Mouse (Mus musculus) hindbrain, embryonic 13.5 days (tissue): ENCODE data around the gene Ckap2. TPM values are rescaled to one million over a fixed set of nuclear protein-coding genes. Genes with fewer than 3 reads are reported as not detected.

ENCODE experiments used
- ATAC-seq: fragments of 200-750 bp; cut with Nextera tagmentation; 2 replicates; pipeline ENCODE4 v1.8.0; 2017; ENCODE audit warnings: moderate TSS enrichment; ENCODE audit not compliant: low FRiP score
- H3K27ac ChIP-seq: fragments of 300-500 bp; sonication (generic); 2 replicates; pipeline ENCODE4 v1.5.1; 2015; ENCODE audit warnings: inconsistent platforms, mild to moderate bottlenecking, moderate library complexity
- H3K27me3 ChIP-seq: fragments of 300-500 bp; sonication (generic); 2 replicates; pipeline ENCODE4 v1.6.1; 2015; ENCODE audit warnings: mild to moderate bottlenecking, inconsistent platforms
- H3K36me3 ChIP-seq: fragments of 300-500 bp; sonication (generic); 2 replicates; pipeline ENCODE4 v1.6.1; 2015; ENCODE audit warnings: mild to moderate bottlenecking, inconsistent platforms
- H3K4me1 ChIP-seq: fragments of 300-500 bp; sonication (generic); replicated peaks from 2 replicates; pipeline ENCODE4 v1.6.1; 2015; ENCODE audit warnings: inconsistent platforms
- H3K4me2 ChIP-seq: fragments of 300-500 bp; sonication (generic); 2 replicates; pipeline ENCODE4 v1.6.1; 2015; ENCODE audit warnings: inconsistent platforms, mild to moderate bottlenecking, moderate library complexity
- H3K4me3 ChIP-seq: fragments of 300-500 bp; sonication (generic); 2 replicates; pipeline ENCODE4 v1.5.1; 2015; ENCODE audit warnings: mild to moderate bottlenecking, inconsistent platforms
- H3K9ac ChIP-seq: fragments of 300-500 bp; sonication (generic); 2 replicates; pipeline ENCODE4 v1.6.1; 2015; ENCODE audit warnings: mild to moderate bottlenecking, inconsistent platforms
- H3K9me3 ChIP-seq: fragments of 300-500 bp; sonication (generic); 2 replicates; pipeline ENCODE4 v1.6.1; 2016; ENCODE audit warnings: inconsistent platforms
- WGBS: fragments of 180-500 bp; shearing (Covaris S2); methylation state at CpG from one replicate; pipeline ENCODE4 v1.1.7; 2015; 5-methylcytosine and 5-hydroxymethylcytosine counted together
- polyA plus RNA-seq: library from polyadenylated mRNA; unstranded; fragments of >200 nt; fragmentation: Nextera tagmentation; extraction: Ambion mirVana; gene quantifications from 2 replicates; pipeline ENCODE4 v1.2.1, GENCODE M21; 2015

Ckap2 gene
- polyA plus RNA-seq: 16.9 and 19.1 TPM in 2 replicates

DNA sequence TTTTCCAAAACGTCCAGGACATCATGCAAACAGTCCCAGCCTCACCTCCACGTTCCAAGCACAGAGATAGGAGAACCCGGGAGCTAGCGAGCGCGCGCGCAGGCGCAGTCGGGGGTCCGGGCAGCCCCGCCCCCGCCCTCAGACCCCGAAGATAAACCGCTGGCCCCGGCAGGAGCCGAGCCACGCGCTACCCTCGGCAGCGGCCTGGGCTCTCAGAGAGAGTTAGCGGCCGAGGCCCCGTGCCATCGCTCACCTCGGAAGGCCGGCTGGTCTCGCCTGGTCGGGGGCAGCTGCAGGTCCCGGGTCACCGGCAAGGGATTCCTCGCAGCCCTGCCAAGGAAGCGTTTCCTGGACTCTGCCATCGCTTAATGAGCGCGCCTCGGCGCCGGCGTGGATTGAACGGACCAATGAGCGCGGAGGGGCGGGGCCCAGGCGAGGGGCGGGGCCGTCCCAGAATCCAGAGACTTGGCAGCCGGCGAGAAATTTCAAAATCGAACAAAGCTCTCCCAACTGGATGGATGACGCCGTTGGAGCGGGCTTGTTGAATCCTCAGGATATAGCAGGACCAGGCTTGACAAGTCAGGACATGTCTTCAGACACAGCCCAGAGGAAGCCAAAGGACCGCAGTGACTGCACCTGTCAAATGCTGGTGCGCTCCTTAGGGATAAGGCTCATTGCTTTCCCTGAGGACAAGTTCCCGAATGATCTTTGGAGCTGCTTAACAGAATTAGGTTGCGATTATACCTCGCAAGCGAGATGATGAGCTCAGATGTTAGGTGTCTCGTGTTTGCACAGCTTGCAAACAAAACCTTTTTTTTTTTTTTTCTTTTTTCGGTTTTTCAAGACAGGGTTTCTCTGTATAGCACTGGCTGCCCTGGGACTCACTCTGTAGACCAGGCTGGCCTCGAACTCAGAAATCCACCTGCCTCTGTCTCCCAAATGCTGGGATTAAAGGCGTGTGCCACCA is at the start of gene Ckap2:
Ckap2 (minus strand) TSS at position 389 of the 967 bp plus-strand sequence.
- Histone ChIP-seq H3K9ac (peak within 1 kb of the TSS; percentile 75), H3K9me3 (no peaks in the 10 kb centered on the region), H3K4me3 (peak within 1 kb of the TSS; percentile 79), H3K36me3 (no peaks in the 10 kb centered on the region), H3K27ac (peak within 1 kb of the TSS; percentile 86), H3K27me3 (no peaks in the 10 kb centered on the region), H3K4me2 (peak within 1 kb of the TSS; percentile 73), H3K4me1 (peaks cover 11% of the 10 kb centered on the region)
- 2% methylated on average over 63 of the region's 63 CpGs for WGBS
- peak; percentile 98 for ATAC-seq

DNA sequence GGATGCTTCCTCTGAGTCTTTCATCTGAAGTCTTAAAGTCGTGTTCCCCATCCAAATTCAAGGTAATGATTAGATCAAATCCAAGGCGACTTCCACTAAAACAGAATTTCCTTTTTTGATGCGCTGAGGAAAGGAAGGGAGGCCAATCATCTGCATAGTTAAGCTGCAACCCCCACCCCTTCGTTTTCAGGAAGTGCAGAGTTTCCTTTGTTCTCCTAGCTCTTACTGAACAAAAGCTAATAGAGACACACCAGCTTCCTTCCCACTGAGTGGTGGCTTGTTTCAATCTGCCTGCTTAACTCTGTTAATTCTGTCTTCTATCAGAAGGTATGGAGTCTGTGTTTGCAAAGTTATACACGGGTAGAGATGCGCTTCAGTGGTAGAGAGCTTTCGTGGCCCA is 43.0 kb upstream of the Ckap2 start:
- WGBS: 40% methylated on average over 7 of the region's 7 CpGs
- Histone ChIP-seq H3K4me2 (0 out of 2 replicates have a peak overlapping the region, but pooled peaks have one; percentile 88), H3K4me1 (peaks cover 9% of the 10 kb centered on the region), H3K9ac (no peak overlapping the region), H3K36me3 (peaks cover 6% of the 10 kb centered on the region), H3K27me3 (peaks cover 24% of the 10 kb centered on the region), H3K27ac (no peak overlapping the region), H3K4me3 (no peak overlapping the region), H3K9me3 (no peaks in the 10 kb centered on the region)
- ATAC-seq: no peak

- peak within 1 kb of the TSS; percentile 88 for H3K4me2 ChIP-seq
- H3K27ac ChIP-seq: no peak within 1 kb of the TSS
- H3K27me3 ChIP-seq: peaks cover 24% of the 10 kb centered on the region
- H3K36me3 ChIP-seq: peaks cover 18% of the 10 kb centered on the region
- under 1% methylated on average over 39 of the region's 39 CpGs for whole genome bisulfite sequencing
- peak; percentile 78 for ATAC-seq
- no peaks in the 10 kb centered on the region for H3K9me3 ChIP-seq
- H3K4me1 ChIP-seq: peaks cover 9% of the 10 kb centered on the region
- H3K9ac ChIP-seq: peak within 1 kb of the TSS; percentile 72
- peak within 1 kb of the TSS; percentile 50 for H3K4me3 ChIP-seq
Observed at GRCm38 (mm10) chr8:22227061-22227877, 41.6 kb upstream of the Ckap2 start, which contains the start of gene Thsd1. Gene Thsd1, plus strand, starts transcription at chr8:22227313.

- H3K4me2 ChIP-seq: no peak overlapping the region
- H3K4me1 ChIP-seq: peaks cover 9% of the 10 kb centered on the region
- H3K27me3 ChIP-seq: peaks cover 24% of the 10 kb centered on the region
- ATAC-seq: no peak
- H3K4me3 ChIP-seq: no peak overlapping the region
- no peak overlapping the region for H3K9ac ChIP-seq
- H3K9me3 ChIP-seq: no peaks in the 10 kb centered on the region
- no peak overlapping the region for H3K27ac ChIP-seq
- 69% methylated on average over 8 of the region's 8 CpGs for WGBS
- H3K36me3 ChIP-seq: peaks cover 27% of the 10 kb centered on the region
Observed at GRCm38 (mm10) chr8:22226361-22226760, 40.7 kb upstream of the Ckap2 start.

GRCm38 (mm10) chr8:22214826-22215225 is 29.2 kb upstream of the Ckap2 start:
- Histone ChIP-seq H3K9me3 (no peaks in the 10 kb centered on the region), H3K9ac (no peak overlapping the region), H3K27ac (no peak overlapping the region), H3K4me1 (no peaks in the 10 kb centered on the region), H3K4me3 (no peak overlapping the region), H3K4me2 (no peak overlapping the region), H3K36me3 (peaks cover 78% of the 10 kb centered on the region), H3K27me3 (no peaks in the 10 kb centered on the region)
- WGBS: 98% methylated on average over 10 of the region's 10 CpGs
- no peak for ATAC-seq

DNA sequence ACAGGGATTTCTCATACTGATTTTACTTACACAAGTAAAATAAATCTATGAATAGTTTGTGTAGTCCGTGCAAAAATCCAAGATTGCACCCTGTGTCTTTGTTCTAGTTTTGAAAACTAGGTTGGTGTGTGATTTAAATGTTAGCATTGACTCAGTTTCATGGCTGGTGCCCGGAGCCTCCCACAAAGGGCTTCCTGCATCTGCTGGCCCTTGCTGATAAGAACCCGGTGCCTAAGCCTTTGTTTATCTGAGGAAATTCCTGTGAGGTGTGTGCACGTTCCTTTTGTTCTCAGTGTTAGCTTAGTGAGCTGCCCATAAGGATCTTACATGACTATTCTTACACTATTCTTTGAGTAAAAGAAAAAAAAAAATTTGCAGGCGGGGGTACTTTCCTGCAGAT is 23.4 kb upstream of the Ckap2 start:
- H3K9me3 ChIP-seq: no peaks in the 10 kb centered on the region

GRCm38 (mm10) chr8:22207535-22207934 is 21.9 kb upstream of the Ckap2 start:
- peaks cover 56% of the 10 kb centered on the region for H3K36me3 ChIP-seq
- WGBS: 84% methylated on average over 4 of the region's 4 CpGs
- no peak for ATAC-seq

More for the DNA sequence above, 23.4 kb upstream of the Ckap2 start:
- no peak overlapping the region for H3K27ac ChIP-seq
- no peaks in the 10 kb centered on the region for H3K27me3 ChIP-seq
- H3K9ac ChIP-seq: no peak overlapping the region
- no peaks in the 10 kb centered on the region for H3K4me1 ChIP-seq
- WGBS: 68% methylated on average over 5 of the region's 5 CpGs
- no peak overlapping the region for H3K4me3 ChIP-seq
- ATAC-seq: no peak
- H3K36me3 ChIP-seq: peaks cover 55% of the 10 kb centered on the region
- H3K4me2 ChIP-seq: no peak overlapping the region

DNA sequence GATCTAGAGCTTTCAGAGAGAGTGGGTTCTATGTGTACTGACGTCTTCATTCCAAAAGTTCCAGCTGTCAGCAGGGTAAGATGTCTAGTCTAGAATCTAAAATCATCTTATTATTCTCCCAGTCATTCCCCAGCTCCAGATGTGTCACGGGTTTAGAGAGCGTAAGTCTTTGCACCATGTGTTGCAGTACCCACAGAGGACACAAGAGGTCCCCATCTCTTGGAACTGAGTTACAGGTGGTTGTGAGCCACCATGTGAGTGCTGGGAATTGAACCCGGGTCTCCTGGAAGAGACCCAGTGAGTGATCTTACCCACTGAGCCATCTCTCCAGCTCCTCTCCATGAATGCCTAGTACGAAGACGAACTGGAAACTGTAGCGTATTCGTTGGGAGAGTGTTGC is 13.9 kb upstream of the Ckap2 start:
- Histone ChIP-seq H3K9me3 (no peaks in the 10 kb centered on the region), H3K4me2 (no peak overlapping the region), H3K4me3 (no peak overlapping the region), H3K27me3 (no peaks in the 10 kb centered on the region), H3K27ac (no peak overlapping the region), H3K4me1 (peaks cover 9% of the 10 kb centered on the region), H3K36me3 (peaks cover 36% of the 10 kb centered on the region), H3K9ac (no peak overlapping the region)
- 98% methylated on average over 8 of the region's 8 CpGs for WGBS
- no peak for ATAC-seq

More at GRCm38 (mm10) chr8:22207535-22207934, 21.9 kb upstream of the Ckap2 start:
- H3K27me3 ChIP-seq: no peaks in the 10 kb centered on the region
- no peaks in the 10 kb centered on the region for H3K9me3 ChIP-seq
- no peak overlapping the region for H3K4me2 ChIP-seq
- no peak overlapping the region for H3K4me3 ChIP-seq
- H3K9ac ChIP-seq: no peak overlapping the region
- H3K27ac ChIP-seq: no peak overlapping the region
- no peaks in the 10 kb centered on the region for H3K4me1 ChIP-seq

DNA sequence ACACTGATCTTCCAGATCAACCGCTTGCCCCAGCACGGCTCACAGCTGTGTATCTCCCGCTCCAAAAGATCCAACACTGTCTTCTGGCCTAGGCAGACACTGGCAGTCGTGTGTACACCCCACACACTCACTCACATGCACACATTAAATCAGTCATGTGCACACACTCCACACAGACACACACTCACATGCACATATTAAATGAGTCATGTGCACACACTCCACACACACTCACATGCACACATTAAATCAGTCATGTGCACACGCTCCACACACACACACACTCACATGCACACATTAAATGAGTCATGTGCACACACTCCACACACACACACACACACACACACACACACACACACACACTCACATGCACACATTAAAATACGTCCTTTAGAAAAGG is 12.3 kb upstream of the Ckap2 start:
- Histone ChIP-seq H3K36me3 (peaks cover 28% of the 10 kb centered on the region), H3K4me1 (peaks cover 19% of the 10 kb centered on the region), H3K4me3 (no peak overlapping the region), H3K9ac (no peak overlapping the region), H3K27me3 (no peaks in the 10 kb centered on the region), H3K9me3 (no peaks in the 10 kb centered on the region), H3K27ac (no peak overlapping the region), H3K4me2 (no peak overlapping the region)
- 90% methylated on average over 6 of the region's 6 CpGs for WGBS
- ATAC-seq: no peak

DNA sequence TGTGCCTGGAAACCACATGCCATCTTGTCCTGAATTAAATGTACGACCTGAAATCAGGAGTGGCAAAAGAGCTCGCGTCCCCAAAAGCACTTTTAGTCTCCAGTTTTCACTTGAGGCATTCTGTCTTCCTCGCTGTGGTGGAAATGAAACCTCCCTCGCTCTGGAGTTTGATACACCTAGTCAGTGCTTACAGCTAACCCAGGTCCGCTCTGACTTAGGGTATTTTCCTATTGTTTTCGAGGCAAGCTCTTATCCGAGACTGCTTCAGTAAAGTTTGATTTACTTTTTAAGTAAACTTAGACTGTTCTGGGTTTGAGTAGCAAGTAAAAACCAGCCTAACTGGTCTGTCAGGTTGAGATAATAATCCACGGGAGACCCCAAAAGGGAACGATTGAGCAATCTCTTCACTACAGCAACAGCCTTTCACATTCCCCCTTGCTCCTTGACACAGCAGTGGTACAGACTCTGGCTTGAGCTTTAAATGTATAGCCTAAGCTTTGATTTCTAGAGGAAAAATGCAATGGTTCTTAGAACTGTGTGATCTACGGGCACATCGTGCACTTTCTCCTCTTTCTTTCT is 7.9 kb upstream of the Ckap2 start:
- Histone ChIP-seq H3K9me3 (no peaks in the 10 kb centered on the region), H3K27me3 (no peaks in the 10 kb centered on the region), H3K9ac (peak overlapping the region; percentile 92), H3K4me2 (peak overlapping the region; percentile 65), H3K4me1 (peaks cover 19% of the 10 kb centered on the region), H3K27ac (peak overlapping the region; percentile 96), H3K4me3 (peak overlapping the region; percentile 83), H3K36me3 (no peaks in the 10 kb centered on the region)
- no peak; the same call in 1 of the 2 replicates for ATAC-seq
- WGBS: 18% methylated on average over 12 of the region's 12 CpGs

DNA sequence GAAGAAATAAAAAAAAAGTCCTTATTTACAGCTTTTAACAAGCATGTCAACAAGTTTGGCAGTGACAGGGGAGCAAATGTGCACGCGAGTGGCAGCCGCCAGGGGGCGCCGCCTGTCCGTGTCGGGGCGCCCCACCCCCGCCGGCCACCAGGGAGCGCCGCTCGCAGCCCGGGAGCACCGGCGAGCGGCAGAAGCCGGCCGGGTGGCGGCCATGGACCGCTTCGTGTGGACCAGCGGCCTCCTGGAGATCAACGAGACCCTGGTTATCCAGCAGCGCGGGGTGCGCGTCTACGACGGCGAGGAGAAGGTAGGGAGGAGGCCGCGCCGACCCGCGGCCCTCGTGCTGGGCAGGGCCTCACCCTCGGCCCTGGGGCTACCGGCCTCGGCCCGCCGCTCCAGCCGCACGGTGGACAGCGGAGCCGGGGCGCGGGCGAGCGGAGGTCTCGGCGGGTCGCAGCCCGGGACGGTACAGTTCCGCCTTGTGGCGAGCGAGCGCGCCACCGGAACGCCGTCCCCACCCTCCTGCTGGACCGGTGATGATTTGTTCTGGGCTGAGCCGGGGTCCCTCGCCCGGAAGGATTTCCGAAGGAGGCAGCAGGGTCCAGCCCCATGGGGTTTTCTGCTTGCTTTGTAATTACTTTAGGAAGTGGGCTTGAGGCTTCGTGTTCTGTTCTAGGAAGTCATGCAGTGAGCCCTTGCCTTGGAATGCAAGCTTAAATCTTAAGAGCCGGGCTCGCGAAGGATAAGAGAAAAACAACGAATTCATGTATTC is 7.2 kb upstream of the Ckap2 start, which contains the start of gene Vps36:
Vps36 (plus strand) TSS at position 150 of the 772 bp plus-strand sequence.
- Histone ChIP-seq H3K4me1 (peaks cover 19% of the 10 kb centered on the region), H3K9ac (peak within 1 kb of the TSS; percentile 92), H3K27ac (peak within 1 kb of the TSS; percentile 96), H3K4me2 (peak within 1 kb of the TSS; percentile 65), H3K4me3 (peak within 1 kb of the TSS; percentile 83), H3K27me3 (no peaks in the 10 kb centered on the region), H3K36me3 (no peaks in the 10 kb centered on the region), H3K9me3 (no peaks in the 10 kb centered on the region)
- WGBS: under 1% methylated on average over 45 of the region's 73 CpGs
- ATAC-seq: peak; percentile 95
